Mouse (Mus musculus): ENCODE measurements around the gene Atg4a. TPM values are rescaled to one million over a fixed set of nuclear protein-coding genes. Genes with fewer than 3 reads are reported as not detected.

The Atg4a gene
- polyA plus RNA-seq (2014; fragmentation: Illumina TruSeq; extraction: RNeasy Lipid Tissue Mini Kit (QIAGEN cat#74804); ENCODE audit: low replicate concordance): 48.2 TPM

DNA sequence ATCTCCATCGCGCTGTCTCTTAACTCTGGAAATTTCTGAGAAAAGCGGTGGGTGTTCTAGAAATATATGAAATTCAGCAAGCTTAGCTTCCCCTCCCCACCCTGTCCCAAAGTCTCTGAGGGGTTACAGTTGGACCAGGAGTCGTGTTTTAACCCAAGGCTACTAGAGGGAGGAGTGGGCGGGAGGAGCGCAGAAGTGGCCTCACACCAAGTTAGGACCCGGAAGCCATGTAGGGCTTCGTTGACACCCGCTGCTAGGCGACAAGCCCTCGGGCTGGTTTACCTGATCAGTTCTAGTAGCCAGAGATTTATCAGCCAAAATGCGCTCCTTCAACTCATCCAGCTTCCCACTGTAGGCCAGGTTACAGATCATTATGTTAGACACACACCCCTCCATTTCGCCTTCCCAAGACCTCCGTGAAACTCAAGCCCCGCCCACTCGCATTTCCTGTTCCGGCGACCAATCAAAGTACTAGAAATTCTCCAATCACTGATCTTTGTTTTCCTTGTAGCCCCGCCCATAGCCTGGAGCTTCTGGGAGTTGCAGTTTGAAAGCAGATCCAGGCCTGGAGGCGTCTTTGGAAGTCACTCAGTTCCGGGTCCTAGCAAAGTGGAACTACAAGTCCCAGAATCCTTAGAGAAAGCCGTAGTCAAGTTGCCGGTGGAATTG lies at the start of gene Atg4a, which contains the start of gene Psmd10:
TSS of gene Atg4a (plus strand) at position 636 of the 669 bp plus-strand sequence.
TSS of gene Psmd10 (minus strand) at position 457 of the 669 bp plus-strand sequence.

DNA sequence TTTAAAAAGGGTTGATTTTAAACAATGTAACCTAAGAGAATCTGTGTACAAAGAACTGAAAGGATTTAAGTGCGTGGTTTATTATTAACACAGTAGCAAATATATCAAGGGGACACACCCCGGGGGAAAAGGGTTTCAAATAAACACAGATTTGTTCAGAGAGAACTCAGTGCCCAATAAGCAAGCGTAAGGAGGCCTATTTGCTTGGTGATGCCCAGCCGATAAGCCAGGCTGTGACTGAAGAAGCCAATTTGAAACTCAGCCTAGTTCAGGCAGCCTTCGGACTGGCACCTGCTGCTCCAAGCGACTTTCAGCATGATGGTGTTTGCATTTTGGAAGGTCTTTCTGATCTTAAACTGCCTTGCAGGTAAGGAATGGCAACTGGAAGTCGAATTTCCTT lies 49.3 kb upstream of the Atg4a start, which contains the start of gene Vsig1:
TSS of gene Vsig1 (plus strand) at position 249 of the 400 bp plus-strand sequence.

Other genes starting within 250 kb of the Atg4a start
- gene Tex13b, start 143.5 kb upstream of the Atg4a start, polyA plus RNA-seq (2014; fragmentation: Illumina TruSeq; extraction: RNeasy Lipid Tissue Mini Kit (QIAGEN cat#74804); ENCODE audit: low replicate concordance): not detected
- not detected for gene Vsig1, start 49.3 kb upstream of the Atg4a start, polyA plus RNA-seq (2014; fragmentation: Illumina TruSeq; extraction: RNeasy Lipid Tissue Mini Kit (QIAGEN cat#74804); ENCODE audit: low replicate concordance)
- gene Psmd10, start 179 bp upstream of the Atg4a start, polyA plus RNA-seq (2014; fragmentation: Illumina TruSeq; extraction: RNeasy Lipid Tissue Mini Kit (QIAGEN cat#74804); ENCODE audit: low replicate concordance): 32.2 TPM

Measured in small intestine, adult 10 weeks (tissue).